Mouse (Mus musculus): ENCODE measurements at regions not wholly inside any gene's neighbourhood (a gene's known extent, or its start where the extent isn't known, plus 50 kb on each side); places are given as distances from the start of the nearest gene placed in this dataset.
A peak's percentile ranks its signal among the peaks of the same experiment; 100 is the strongest.

DNA sequence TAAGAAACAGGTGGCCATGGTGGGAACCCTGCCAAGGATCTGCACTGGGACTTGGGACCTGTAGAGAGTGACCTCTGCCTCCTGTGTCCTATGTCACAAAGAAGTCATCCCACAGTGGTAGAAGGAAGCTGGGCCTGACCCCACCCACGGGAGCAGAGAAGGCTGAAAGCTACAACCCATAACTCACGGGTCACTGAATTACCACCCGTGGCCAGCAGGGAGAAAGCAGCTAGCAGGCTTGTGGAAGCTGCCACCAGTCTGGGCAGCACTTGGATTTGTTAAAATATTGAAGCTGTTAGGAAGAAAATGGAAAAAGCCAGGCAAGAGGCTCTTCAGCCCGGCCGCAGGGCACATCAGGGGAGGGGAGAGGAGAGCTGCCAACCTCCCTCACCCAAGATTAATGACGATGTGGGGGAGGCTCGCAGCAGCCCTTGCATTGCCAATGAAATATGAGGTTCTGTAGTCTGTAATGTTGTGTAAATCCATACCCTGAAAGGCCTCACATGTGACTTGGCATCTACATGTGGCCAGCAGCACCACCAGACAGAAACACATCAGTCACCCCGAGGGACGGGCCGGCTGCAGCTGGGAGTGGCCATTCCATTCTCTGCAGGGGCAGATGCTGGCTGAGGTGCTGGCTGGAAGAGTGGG lies 94.5 kb downstream of the Olfm1 start:
- no peak for DNase-seq (ENCODE audit: low spot score)

GRCm38 (mm10) chr2:28289339-28289738 lies 96.5 kb downstream of the Olfm1 start:
- no peak for DNase-seq (ENCODE audit: low spot score)

DNA sequence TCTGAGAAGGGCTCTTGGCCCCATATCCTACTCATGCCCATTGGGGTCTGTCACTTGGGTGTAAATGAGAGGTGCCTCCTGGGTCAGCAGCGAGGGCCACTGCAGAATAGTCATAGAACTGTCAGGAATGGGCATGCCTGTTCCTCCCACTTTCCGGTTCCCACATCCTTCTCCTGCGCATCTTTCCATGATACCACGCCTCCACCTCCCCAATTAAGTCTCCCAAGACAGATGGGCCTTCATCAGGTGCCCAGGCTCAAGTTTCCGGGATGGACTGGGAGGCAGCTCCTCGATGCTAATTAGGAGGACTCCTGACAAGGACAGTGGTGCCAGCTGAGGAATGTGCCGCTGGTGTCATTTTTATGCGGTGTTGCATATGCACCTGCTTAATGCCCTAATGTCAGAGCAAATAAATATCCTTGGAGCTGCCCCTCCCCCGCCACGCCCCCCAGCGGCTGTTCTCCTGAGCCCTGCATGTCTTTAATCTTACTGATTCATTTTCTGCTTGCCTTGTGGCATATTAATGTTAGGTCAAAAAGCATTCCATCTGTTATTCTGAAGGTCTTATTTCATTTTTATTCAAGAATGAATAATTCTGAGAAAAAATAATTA lies 97.2 kb downstream of the Olfm1 start:
- DNase-seq (ENCODE audit: low spot score), result no peak

GRCm38 (mm10) chr2:28294509-28294908 lies 101.7 kb downstream of the Olfm1 start:
- peak; percentile 72 for DNase-seq (ENCODE audit: low spot score)

- DNase-seq (ENCODE audit: low spot score), result no peak
Measured at GRCm38 (mm10) chr2:28296183-28296582, 103.4 kb downstream of the Olfm1 start.

GRCm38 (mm10) chr2:28298738-28299137 lies 105.9 kb downstream of the Olfm1 start:
- DNase-seq (ENCODE audit: low spot score), result no peak

DNA sequence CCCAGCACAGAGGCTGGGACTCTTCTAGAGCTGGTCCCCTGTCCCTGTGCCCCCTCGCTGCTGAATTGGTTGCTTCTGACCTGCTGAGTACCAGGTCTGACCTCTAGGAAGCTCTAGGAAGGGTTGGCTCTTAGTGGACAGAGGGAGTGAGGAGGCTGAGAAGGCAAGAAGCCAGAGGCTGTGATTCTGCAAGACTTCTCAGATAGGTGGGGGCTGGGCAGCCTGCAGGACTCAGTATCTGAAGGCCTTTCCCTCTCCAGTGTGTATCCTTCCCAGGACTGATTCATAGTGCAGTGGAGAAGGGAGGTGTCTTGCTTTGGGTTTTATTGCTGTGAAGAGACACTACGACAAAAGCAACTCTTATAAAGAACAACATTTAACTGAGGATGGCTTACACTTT lies 106.6 kb downstream of the Olfm1 start:
- DNase-seq (ENCODE audit: low spot score), result no peak

DNA sequence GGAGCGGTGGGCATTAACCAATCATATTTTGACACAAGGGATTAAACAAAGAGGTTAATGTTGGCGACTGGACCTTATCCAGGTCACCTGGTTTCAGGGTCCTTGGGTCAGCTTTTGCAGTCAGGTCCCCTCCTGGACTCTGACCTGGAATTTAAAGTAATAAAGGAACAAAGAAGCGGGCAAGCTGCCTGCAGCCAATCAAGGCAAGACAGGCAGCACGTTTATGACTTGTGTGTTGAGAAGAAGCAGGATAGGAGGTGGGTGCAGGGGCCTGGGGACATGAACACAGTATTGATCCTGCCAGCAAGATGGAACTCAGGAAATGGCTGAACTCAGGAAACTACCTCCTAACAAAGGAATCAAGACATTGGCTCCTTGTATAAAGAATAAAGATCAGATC lies 108.5 kb downstream of the Olfm1 start:
- no peak for DNase-seq (ENCODE audit: low spot score)

GRCm38 (mm10) chr2:28303936-28304335 lies 111.1 kb downstream of the Olfm1 start:
- no peak for DNase-seq (ENCODE audit: low spot score)

GRCm38 (mm10) chr2:28304712-28305111 lies 111.9 kb downstream of the Olfm1 start:
- peak; percentile 74 for DNase-seq (ENCODE audit: low spot score)

GRCm38 (mm10) chr2:28309122-28309521 lies 116.3 kb downstream of the Olfm1 start:
- DNase-seq (ENCODE audit: low spot score), result no peak

DNA sequence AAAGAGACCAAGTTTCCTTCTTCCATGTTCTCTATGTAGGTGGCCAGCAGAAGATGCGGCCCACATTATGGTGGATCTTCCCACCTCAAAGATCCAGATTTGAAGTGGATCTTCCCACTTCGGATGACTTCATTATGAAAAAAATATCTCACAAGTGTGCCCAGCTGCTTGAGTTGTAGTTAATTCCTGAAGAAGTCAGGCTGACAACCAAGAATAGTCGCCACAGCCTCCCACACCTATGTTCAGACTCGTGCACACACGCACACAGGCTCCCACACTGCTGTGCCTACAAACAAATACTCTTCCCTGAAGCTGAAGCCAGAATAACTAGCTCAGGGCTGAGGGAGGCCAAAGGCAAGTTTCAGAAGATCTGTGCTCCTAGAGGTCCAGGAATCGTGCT lies 119.4 kb downstream of the Olfm1 start:
- DNase-seq (ENCODE audit: low spot score), result no peak

GRCm38 (mm10) chr2:28325502-28325901 lies 121.1 kb upstream of the Ppp1r26 start:
- peak; percentile 49 for DNase-seq (ENCODE audit: low spot score)

GRCm38 (mm10) chr2:28326056-28326455 lies 120.5 kb upstream of the Ppp1r26 start:
- DNase-seq (ENCODE audit: low spot score), result no peak

DNA sequence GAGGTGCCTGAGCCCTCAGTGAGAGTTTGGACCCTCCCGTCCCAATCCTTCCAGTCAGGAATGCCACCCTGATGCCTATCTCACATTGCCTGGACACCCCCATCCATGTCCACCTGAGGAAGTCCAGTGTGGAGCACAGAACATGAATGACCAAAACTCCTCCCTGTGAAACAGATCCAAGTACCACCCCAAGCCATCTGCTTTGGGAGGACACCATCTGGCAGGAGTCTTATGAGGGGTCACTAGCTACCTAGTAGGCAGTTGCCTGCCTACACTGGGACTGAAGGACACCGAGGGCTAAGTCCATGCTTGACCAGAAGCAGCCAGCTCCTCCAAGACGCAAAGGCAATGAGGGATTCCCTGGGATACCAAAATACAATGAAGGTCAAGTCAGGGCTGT lies 119.9 kb upstream of the Ppp1r26 start:
- DNase-seq (ENCODE audit: low spot score), result no peak

GRCm38 (mm10) chr2:28329130-28329529 lies 117.5 kb upstream of the Ppp1r26 start:
- DNase-seq (ENCODE audit: low spot score), result no peak

DNA sequence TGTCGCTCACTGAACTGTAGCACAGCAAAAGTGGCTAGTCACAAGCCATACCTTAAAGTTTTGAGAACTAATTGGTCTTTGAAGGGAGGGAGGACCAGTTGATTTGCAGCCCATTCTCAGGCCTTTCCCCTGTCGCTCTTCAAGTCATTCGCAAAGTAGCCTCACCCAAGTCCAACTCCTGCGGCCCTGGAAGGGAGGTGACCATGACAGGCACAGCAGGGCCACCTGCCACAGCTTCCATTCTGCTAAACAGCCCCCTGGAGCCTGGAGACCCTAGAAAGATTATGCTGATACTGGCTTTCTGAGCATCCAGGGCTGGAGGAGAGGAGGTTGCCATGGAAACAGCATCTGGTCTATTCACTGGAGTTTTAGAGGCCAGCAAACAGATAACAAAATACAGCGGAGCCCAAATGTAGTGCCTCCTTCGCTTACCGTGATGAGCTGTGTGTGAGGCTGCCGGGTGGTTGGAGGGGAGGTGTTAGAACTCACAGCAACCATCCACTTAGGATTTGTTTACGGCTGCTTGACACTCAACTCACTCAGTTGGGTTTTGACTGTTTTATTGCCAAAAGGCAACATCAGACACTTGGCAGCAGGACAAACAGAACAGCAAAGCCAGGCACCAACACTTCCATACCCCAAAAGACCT lies 111.3 kb upstream of the Ppp1r26 start:
- peak; percentile 45 for DNase-seq (ENCODE audit: low spot score)

DNA sequence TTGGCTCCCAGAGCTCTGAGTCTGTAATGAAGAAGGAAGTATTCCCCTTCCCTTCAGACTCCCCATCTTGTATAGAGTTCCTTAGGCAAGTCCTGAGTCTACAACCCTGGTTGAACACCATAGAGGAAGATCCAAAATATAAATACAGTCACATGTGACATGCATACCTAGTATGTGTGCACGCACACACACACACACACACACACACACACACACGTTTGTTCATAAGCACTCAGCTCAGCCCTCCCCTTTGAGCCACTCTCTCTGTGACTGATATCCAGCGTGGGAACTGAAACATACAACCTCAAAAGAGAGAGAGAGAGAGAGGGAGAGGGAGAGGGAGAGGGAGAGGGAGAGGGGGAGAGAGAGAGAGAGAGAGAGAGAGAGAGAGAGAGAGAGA lies 110.8 kb upstream of the Ppp1r26 start:
- no peak for DNase-seq (ENCODE audit: low spot score)

DNA sequence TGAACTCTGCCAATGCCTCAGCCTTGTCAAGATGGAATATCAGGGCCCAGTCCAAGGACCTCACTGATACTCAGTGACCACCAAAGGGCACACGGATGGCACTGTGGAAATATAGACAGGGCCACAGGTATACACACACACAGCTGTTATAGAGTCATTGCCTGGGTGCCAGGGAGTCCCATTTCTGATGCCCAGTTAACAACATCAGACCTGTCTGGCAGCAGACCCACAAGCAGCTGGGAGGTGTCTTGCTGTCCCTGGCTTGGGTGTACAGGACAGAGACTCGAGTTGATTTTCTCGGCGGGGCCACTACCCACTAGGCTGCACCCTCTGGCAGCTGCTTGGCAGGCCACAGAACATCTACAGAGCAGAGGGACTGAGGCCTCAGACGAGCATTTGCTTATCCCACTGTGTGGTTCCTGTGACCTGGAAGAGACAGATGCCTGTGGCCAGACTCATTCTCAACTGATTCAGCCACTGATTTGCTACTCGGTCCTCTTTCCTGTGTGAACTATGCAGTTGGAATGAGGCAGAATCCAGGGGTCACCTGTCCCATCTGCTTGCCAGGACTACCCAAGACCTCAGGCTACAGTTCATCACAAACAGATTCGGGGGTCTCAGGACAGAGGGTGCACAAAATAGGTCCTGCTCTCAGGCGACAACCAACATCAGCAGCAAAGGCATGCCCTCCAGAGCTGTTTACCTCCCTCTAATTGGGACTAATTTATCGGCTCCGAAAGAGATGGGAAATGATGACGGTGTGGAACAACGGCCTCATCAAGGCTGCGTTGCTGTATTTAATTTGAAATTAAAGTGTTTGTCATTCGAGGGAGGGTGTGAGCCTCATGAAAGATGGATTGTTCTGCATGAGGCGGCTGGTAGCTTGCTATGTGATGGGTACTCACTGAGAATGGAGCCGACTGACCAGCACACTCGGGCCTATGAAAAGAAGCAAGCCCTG lies 110.0 kb upstream of the Ppp1r26 start:
- no peak for DNase-seq (ENCODE audit: low spot score)

DNA sequence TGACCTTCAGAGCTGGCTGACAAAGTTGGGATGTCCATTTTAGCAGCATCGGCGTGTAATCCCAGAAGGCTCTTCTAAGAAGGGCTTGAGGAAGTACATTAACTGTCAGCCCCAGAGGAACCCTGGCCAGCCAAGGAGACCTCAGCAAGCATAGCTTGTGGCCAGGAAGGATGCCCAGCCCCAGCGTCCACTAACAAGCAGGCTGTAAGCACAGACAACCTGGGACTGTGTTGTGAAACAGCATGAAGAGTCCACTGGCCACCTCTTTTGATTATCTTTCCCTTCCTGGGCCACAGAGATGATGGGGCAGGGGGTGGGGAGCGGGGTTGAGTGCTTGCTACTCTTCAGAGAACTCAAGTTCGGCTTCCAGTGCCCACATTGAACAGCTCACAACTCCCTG lies 109.0 kb upstream of the Ppp1r26 start:
- DNase-seq (ENCODE audit: low spot score), result no peak

DNA sequence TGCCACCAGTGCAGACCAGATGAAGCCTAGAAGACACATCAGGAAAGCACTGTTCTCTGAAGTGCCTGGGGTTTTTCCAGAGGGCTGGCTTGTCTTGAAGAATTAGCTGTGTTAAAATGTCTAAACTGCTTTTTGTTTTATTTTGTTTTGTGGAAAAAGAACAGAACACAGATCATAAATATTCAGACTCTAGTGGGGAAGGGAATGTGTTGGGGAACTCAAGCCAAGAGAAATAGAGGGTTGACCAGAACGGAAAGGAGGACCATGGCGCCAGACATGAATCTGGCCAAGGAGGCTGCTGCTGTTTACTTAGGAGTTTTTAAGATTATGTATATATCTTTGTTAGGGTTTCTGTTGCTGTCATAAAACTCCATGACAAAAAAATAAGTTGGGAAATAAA lies 105.3 kb upstream of the Ppp1r26 start:
- DNase-seq (ENCODE audit: low spot score), result no peak

DNA sequence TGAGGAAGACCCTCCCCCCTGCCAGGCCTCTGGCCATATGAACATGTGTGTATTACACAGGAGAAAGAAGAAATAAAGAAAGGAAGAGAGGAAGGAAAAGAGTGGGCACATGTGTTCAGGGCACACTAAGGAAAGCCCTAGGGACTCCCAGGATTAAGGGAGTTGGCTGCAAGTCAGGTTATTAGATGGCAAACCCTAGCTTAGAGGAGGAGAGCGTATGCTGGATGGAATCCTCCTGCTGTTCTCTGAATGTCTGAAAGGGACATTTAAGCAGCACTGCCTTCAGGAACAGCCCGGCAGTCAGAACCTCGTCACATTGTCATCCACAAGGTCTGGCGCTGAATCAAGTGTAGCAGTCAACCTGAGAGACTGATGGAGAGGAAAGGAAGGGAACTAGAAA lies 98.1 kb upstream of the Ppp1r26 start:
- no peak for DNase-seq (ENCODE audit: low spot score)

Measured in retina, embryonic 14.5 days (tissue).